Mouse (Mus musculus) cerebellum, adult 9-11 months (tissue): ENCODE results near the gene Ntmt1.

Source experiments
- DNase-seq: peaks from one replicate; pipeline ENCODE4 v3.0.0; 2022

Ntmt1 gene

DNA sequence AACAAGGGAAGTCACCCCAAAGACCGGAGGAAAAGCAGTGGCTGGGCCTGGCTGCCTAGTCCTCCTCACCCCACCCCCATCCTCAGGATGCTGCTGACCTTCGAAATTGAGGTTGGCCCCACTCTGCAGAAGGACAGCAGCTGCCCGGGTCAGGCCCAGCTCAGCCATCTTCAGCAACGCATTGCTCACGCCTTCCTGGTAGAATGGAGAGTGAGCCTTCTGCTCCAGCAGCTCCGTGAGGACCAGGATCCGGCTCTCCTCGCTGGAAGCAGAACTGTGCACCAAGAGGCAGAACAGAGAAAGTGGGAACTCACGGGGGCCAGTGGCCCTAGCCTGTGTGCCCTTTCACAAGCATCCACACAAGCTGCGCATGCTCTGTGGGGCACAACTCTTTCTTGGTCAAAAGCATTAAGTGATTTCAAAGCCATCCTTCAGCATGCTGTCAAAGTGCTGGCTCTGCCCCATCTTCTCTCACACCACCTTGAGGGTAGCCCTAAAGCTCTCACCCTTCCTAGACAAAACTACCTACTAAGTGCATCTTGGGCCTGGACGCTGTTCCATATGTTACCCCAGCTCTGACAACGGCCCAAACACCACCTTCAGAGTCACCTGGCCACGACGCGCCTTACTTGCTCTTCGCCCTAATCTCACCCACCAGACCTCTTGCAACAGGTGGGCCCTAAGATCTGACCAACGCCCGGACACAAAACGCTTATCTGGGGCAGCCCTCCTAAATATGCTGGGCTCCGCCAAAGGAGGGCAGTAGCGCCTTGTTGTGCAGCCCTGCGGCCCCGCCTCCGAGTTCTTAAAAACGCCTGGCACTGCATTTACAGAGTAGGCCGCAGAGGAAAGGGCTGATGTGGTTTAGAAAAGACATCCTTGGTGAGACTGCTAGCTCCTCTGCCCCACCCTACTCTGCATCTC, 19.5 kb downstream of the Ntmt1 start:
- no peak for DNase-seq

DNA sequence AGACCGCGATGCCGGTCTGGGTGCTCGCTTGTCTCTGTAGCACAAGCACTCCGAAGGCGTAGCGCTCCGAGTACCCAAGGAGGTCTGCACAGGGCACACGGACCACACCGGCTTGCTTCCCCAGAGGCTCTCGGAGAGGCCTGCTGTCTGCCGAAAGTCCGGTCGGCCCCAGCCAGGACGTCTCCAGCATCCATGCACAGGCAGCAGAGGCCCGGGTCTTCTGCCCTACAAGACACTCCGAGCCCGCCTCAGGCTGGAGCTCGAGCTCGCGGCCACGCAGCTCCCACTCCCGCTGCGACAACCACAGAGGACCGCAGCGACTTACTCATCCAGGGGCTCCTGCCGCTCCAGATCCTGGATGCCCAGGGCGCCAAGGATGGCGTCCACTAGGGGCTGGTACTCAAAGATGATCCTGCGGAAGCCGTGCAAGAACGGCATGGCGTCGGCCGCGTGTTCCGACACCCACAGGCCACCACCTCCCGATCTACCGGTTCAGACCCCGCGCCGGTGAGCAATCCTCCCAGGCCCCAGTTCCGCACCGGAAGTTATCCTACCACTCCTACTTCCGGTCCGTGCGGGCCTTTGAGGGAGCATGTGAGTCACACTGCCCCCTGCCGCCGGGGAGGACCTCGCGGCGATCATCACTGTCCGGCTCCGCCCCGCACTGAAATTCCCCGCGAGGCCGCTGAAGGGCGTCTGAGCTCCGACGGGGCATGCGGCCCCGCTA, 20.3 kb downstream of the Ntmt1 start:
- DNase-seq, result peak; percentile 90

DNA sequence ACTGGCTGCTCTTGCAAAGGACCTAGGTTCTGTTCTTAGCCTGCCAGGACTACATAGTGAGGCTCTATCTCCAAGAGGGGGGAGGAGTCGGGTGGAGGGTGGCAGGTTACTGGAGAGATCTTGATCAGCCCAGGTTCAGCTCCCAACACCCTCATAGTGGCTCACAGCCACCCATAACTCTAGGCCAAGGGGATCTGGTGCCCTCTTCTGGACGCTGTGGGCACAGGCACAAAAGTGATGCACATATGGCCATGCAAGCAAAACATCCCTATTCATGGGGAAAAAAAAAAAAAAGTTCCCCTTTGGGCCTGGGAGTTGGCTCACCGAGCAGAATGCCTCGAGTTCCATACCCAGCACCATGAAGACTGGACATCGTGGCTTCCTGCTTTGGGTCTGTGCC, 21.7 kb downstream of the Ntmt1 start:
- no peak for DNase-seq

DNA sequence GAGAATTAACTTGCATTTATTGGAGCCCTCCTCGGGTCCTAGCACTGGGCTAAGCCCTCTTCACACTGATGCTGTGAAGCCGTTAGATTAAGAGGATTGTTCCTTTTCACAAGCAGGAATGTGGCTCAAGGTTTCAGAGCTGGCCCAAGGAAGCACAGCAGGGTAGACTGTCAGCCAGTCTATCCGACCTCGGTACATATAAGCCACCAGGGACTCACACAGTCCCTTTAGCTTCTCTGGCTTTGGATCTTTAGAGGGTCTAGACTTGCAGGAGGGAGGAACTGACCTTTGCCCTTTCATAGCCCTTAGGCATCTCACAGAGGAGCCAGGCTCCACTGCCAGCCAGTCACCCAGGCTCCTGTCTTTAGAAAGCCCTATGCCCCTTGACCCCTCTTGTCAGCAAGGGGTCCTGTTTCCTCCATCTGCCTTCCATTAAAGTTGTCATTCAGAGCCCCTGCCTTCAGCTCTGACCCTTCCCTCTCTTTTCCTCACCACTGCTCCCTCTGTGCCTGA, 22.7 kb downstream of the Ntmt1 start, which contains the start of gene Asb6:
TSS of gene Asb6 (minus strand) at position 51 of the 513 bp plus-strand sequence.
- no peak for DNase-seq

DNA sequence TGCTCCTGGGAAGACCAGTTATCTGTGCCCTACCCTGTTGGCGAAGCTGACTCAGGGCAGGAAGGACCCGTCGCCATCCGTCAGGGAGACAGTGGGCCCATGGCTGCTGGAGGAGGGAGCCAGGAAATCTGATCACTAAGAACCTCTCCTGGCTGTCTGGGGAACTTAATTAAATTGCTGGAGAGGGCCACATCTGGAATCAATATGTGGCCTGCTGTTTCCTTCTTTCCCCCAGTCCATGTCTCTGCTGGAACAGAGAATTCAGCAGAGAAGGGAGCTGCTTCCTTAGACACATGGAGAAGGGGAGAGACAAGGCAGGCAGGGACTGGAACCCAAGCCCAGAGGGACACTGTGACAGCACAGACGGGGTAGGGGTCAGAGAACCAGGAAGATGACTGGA, 26.0 kb downstream of the Ntmt1 start:
- DNase-seq, result no peak

DNA sequence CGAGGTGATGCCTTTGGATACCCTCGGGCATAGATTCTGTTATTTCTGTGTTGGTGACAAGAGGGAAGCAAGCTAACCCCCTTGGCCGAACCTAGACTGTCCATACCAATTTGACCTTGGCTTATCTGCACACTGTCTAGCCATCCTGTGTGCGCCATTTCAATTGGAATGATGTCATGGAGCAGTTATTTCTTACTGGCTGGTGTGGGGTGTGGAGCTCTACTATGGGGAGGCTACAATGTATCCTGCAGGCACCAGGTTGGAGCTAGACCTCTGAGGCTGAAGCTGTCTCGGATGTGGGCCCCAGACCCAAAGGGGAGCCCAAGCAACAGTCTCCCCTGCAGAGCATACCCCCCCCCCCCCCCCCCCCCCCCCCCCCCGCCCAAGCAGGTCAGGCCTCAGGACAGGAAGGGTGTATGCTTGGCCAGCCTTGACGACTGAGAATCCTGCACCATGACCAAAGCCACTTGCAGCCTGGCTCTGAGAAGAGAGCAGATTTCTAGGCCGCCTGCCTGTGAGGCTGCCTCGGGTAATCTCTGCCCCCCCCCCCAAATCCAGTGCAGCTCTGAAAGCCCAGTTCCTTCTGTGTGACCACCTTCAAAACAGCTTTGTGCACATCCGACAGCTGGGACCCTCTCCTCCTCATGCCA, 26.9 kb downstream of the Ntmt1 start, which contains the start of gene Prrx2:
TSS of gene Prrx2 (plus strand) at position 600 of the 650 bp plus-strand sequence.
- DNase-seq, result no peak

DNA sequence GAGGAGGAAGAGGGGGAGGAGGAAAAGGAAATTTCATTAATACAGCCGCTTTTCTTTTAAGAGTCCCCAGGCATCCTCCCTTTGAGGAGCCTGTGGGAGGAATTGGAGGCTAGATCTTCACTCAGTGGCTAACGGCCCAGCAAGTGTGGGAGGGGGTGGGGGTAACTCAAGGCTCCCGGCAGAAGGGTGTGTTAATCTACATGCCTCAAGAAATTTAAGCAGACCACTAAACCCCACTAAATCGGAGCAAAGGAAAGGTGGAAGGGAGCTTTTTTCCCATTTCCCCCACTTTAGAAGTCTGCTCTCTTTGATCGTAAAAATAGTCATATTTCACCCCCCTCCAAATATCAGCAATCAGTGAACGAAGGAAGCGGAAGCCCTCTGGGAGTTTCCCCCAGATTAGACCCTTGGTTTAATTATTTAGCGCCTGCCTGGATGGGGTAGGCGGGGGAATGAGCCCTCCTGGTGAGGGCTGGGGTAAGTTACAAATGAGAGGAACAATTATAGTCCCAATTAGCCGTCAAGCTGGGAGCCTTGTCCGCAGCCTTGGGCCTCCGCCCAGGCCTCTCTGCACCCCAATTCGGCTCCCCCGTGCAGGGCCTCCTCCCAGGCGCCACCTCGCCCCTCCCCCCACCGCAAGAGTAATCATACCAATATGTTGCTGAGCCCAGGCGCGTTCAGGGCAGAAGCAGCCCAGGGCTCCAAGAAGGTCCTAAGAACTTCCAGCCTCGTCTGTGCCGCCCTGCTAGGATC, 28.8 kb downstream of the Ntmt1 start:
- no peak for DNase-seq

DNA sequence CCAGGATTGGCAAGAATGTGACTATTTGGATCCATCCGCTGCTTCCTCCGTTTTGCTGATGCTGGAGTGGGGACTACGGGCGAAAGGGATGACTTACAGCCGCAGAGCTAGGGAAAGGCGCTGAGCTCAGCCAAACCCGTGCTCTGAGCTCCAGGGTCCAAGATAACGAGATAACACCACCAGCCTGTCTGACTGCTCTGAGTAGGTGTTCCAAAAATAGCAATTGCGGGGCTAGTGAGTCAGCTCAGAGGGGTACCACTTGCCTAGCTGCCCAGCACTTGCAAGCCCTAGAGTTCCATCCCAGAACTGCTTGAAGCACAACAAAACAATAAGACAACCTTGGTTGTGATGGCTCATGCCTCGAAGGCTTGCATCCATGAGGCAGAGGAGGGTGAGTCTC, 35.0 kb downstream of the Ntmt1 start:
- no peak for DNase-seq

DNA sequence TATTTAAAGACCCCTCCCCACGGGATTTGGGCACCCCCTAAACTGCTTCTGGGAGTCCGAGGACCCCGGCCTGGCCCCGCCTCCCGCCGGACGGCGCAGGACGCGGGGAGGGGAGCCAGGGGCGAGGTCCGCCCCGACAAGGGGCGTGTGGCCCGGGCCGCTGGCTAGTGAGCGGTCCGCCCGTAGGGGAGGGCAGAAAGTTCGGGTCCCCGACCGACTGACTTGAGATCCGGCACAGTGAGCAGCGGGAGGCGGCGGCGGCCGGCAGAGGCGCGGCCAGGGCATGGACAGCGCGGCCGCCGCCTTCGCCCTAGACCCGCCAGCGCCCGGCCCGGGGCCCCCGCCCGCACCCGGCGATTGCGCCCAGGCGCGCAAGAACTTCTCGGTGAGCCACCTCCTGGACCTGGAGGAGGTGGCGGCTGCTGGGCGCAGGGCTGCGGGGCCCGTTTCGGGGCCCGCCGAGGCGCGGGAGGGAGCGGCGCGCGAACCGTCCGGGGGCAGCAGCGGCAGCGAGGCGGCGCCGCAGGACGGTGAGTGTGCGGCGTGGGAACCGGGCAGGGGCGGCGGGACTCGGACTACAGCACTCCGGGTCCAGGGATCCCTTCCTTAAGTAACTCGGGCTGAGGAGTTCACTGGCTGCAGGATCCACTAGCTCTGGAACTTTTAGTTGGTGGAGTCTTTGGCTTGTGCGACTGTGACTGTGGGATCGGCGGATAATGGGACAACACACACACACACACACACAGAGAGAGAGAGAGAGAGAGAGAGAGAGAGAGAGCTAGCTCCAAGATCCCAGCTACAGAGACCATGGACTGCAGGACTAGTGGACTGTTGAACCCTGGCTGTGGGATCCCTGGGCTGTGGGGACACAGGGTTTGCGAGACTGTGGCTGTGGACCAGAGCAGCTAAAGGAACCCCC, 37.8 kb downstream of the Ntmt1 start:
- no peak for DNase-seq

DNA sequence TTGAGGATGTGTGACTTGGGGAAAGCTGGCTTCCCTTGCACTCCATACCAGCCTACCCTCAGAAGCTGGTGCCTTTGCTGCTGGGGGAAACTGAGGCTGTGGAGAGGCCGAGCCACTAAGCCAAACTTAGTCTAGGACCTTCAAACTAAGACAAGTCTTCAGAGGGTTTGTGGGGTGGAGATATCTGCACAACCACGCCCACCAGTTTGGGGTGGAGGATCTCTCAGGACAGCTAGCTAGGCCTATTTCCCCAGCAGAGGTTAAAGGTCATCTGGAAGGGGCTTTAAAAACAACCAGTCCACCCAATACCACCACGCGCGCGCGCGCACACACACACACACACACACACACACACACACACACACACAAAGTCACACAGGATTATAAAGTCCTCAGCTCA, 38.6 kb downstream of the Ntmt1 start:
- no peak for DNase-seq

DNA sequence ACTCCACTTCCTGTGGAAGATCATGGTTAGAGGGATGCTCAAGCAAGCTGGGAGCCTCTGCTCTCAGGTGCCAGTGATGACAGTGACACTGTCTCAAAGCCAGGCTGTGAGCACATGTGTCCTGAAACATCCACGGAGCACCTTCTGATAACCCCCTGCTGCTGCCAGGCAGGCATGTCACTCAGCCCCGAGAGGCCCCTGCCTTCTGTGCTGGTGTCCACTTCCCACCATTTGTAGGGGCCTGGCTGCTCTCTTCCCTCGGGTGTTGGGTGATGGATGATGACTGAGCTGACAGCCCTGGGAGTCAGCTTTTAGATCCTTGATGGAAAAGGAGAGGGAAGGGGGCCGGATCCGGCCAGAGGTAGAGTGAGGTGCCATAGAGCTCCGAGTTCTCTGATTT, 39.1 kb downstream of the Ntmt1 start:
- no peak for DNase-seq

DNA sequence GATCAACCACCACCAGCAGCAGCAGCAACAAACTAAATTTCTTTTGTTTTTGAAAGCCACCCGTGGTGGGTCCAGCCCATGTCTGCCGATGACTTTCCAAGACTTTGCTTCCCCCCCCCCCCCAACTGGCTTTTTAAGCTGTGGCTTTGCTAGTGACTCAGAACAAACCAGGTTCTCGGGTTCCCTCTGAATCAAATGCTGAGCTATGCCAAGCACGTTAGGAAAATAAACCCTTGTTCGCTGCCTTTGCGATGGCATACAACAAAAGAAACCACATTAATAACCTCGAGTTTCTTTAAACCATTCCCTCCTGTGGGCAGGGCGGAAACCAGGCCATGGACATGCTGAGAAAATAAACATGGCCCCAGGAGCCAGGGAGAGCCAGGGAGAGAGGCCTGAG, 40.6 kb downstream of the Ntmt1 start:
- DNase-seq, result no peak

DNA sequence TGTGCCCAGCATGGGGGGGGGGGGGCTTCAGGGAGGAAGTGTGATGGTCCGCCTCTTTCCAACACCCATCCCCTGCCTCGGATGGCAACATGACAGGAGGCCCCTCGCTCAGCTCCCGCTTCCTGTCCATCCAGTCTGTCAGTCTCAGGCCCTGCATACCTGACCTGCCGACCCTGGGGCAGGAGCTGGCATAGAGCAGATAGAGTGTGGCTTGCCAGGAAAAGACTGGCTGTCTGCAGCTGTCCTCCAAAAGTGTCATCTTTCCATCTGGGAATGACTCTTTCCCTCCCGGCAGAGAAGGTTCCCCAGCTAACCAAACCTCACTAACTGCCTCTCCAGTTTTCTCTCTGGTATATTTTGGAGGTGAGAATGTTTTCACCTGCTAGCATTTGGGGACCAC, 43.0 kb downstream of the Ntmt1 start:
- no peak for DNase-seq

DNA sequence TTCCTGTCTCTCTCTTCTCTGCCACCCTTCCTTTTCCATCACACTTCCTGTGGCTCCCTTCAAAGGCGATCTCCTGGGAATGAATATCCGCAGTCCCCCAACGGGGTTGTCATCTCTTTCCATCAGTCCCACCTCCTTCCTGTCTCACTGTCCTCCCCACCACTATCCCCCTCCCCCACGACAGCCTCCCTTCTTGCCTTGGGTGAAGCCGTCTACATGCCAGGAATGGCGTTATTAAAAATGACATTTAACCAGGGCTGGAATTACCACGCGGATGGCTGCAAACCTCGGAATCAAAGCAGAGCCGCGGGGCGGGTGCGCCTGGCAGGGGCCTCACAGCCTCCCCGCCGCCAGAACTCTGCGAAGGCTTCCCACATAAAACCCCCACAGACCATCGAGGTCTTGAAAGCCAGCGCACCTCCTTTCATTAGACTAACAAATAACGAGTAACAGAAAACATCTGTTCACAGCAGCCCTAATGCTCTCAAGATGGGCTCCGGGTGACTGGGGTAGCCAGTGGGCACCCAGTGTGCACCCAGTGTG, 45.2 kb downstream of the Ntmt1 start:
- no peak for DNase-seq

DNA sequence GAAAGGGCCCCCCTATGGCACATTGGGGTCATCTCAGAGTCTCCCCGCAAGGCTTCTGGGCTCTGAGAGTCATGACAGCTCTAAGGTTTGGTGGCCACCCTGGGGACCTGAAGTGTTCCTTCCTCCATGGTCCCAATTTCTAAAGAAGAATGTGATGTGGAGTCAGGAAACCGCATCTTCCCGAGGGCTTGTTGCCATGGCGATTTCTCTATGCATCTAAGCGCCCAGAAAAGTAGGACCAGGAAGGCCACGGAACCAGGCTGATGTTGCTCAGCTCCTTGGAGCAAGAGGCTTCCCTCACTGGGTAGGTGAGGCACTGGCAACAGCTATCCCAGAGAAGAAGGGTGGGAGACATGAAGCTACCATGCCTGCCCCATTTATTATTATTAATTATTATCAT, 49.5 kb downstream of the Ntmt1 start:
- DNase-seq, result no peak

DNA sequence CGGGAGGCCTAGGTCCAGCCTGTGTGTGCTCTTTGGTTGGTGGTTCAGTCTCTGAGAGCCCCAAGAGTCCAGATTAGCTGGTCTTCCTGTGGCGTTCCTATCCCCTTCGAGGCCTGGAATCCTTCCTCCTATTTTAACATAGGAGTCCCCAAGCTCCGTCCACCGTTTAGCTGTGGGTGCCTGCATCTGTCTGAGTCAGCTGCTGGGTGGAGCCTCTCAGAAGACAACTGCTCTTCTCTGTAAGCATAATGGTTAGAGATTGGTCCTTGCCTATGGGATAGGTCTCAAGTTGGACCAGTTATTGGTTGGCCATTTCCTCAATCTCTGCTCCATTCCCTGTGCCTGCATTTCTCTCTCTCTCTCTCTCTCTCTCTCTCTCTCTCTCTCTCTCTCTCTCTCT, 52.2 kb downstream of the Ntmt1 start:
- DNase-seq, result no peak

DNA sequence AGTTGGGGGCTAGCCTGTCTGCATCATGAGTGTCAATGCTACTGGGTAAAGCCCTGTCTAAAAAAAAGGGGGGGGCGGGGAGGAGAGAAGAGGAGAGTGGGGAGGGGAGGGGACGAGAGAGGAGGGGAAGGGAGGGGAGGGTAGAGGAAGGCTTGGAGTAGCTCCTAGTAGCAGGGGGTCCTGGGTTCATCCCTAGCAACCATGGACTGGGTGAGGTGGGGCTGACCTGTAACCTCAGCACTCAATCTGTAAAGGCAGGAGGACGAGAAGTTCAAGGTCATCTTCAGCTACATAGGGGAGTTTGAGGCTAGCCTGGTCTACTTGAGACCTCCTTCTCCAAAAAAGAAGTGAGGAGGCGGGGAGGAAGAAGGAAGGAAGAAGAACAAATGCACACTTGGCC, 54.5 kb downstream of the Ntmt1 start:
- DNase-seq, result no peak

DNA sequence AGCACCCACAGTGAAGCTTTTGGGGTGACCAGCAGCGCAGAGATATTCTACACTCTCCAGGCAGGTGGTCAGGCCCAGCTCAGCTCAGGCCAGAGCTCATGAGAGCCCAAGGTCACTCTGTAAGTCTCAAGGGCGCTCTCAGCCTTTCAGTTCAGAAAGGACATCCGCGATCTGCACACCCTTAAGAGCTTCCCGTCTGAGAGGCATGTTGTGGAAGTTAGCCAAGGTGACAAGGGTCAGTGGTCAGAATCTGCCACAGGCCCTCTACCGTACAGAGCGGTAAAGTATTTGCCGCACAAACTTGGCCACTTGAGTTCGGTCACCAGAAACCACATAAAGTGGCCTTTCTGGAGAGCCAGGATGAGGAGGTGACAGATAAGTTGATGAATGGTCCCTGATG, 55.9 kb downstream of the Ntmt1 start:
- DNase-seq, result no peak

DNA sequence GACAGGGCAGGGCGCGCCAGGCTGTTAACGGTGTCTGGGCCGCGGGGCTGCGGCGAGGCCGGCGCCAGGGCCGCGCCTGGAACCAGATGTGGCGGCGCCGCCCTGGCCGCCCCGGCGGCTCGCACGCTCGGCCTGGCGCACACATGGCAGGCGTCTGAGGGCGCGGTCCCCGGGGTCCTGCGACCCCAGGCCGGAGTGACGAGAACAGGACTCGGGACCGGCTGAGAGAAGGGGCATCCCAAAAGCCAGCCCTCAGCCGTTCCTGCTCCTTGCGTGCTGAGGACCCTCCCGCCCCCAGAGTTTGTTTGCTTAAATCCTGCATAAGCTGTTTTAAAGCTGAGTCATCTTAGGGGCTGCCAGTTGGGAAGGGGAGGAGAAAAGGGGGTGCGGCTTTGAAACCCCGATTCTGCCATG, 57.3 kb downstream of the Ntmt1 start:
- DNase-seq, result no peak

DNA sequence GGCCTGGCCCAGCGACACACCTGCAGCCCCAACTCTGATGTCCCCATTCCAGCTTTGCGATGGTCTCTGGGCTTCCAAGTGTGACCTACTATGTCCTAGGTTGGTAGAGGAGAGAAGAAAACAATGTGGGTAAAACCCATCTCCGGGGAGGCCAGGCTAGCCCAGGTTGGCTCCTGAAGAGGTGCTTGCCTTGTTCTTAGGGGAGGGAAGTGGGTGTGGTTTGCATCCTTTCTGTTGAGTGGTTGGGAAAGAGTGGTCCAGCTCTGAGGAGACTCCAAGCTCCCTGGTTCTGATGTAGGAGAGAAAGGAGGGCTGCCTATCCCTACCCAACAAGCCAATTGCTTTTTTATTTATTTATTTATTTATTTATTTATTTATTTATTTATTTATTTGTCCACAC, 57.8 kb downstream of the Ntmt1 start:
- DNase-seq, result no peak

DNA sequence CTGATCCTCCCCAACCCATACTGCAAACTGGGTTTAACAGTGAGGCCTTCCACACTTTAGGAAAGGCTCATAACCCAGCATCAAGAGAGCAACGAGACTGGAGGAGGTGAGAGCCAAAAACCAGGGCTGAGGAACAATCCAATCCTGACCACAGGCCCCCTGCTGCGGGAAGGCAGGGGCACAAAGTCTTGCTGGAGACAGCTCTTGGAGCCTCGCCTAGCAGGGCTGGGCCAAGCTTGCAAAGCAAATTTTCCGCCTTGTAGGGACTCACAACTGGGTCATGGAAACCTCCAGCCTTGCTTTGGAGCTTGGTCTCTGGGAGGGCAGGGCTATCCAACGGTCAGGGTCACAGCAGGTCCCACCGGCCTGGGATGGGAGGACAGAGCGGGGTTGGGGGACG, 63.2 kb downstream of the Ntmt1 start:
- DNase-seq, result peak; percentile 31
